Mouse (Mus musculus): ENCODE data around the gene Plch2.

GRCm38 (mm10) chr4:154958621-154959020, 98.0 kb downstream of the Plch2 start:
- no peak for TF ChIP-seq EP300 (IDR thresholded peaks at IDR 0.05)
- no peak for TF ChIP-seq CTCF (IDR thresholded peaks at IDR 0.05)

All from lung, postnatal 0 days (tissue).